Comparison of ENCODE assay signal across 20 mouse cellular contexts in the genomic region with DNA sequence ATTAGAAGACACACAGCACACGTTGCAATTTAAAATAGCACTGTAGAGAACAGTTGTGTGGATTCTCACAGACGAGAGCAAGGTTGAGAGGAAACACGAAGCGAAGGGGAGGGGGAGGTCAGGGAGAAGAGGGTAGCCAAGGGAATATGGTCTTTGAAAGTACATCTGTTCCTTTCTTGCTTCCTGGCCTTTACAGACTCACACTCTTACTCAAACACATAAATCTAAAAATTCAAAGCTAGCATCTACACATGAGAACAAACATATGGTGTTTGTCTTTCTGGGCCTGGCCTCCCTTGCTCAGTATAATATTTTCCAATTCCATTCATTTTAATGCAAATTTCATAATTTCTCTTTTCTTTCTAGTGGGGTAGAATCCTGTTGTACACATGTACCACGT.
"Had no signal": no experiment of that assay in that cellular context is flagged by ENCODE, and none has a peak within 500 bp of the region (broad histone marks: within the 10 kb centered on the region; RNA-seq: fewer than 3 reads in every experiment).

No protein-coding gene starts in this region.

- DNase-seq: kidney, adult 2 months; kidney, postnatal 10 days; left cerebral cortex, postnatal 4 days; liver, postnatal 0 days; lung, postnatal 10 days; right cerebral cortex, adult 18-20 months; right cerebral cortex, postnatal 14 days; right cerebral cortex, postnatal 4 days; thymus, postnatal 25 days had no signal

- H3K4me3 ChIP-seq: limb, embryonic 12.5 days; limb, embryonic 15.5 days; midbrain, embryonic 12.5 days; midbrain, embryonic 15.5 days; neural tube, embryonic 12.5 days; neural tube, embryonic 15.5 days; stomach, embryonic 15.5 days had no signal

- H3K36me3 ChIP-seq: limb, embryonic 12.5 days; limb, embryonic 15.5 days; midbrain, embryonic 12.5 days; midbrain, embryonic 15.5 days; neural tube, embryonic 12.5 days; neural tube, embryonic 15.5 days; stomach, embryonic 15.5 days had no signal

- H3K4me1 ChIP-seq: limb, embryonic 12.5 days; limb, embryonic 15.5 days; midbrain, embryonic 12.5 days; midbrain, embryonic 15.5 days; neural tube, embryonic 12.5 days; neural tube, embryonic 15.5 days; stomach, embryonic 15.5 days had no signal

- H3K9ac ChIP-seq: limb, embryonic 12.5 days; limb, embryonic 15.5 days; liver, embryonic 14.5 days; liver, postnatal 0 days; midbrain, embryonic 12.5 days; midbrain, embryonic 15.5 days; neural tube, embryonic 12.5 days; neural tube, embryonic 15.5 days; stomach, embryonic 15.5 days had no signal

- H3K9me3 ChIP-seq: limb, embryonic 12.5 days; limb, embryonic 15.5 days; midbrain, embryonic 12.5 days; midbrain, embryonic 15.5 days; neural tube, embryonic 12.5 days; neural tube, embryonic 15.5 days; stomach, embryonic 15.5 days had no signal

- H3K27me3 ChIP-seq: limb, embryonic 12.5 days; limb, embryonic 15.5 days; midbrain, embryonic 12.5 days; midbrain, embryonic 15.5 days; neural tube, embryonic 12.5 days; neural tube, embryonic 15.5 days; stomach, embryonic 15.5 days had no signal

- H3K27ac ChIP-seq: limb, embryonic 12.5 days; limb, embryonic 15.5 days; liver, embryonic 14.5 days; macrophage; midbrain, embryonic 12.5 days; midbrain, embryonic 15.5 days; neural tube, embryonic 12.5 days; neural tube, embryonic 15.5 days; stomach, embryonic 15.5 days had no signal

- H3K4me2 ChIP-seq: limb, embryonic 12.5 days; limb, embryonic 15.5 days; liver, embryonic 11.5 days; midbrain, embryonic 12.5 days; midbrain, embryonic 15.5 days; neural tube, embryonic 12.5 days; neural tube, embryonic 15.5 days; stomach, embryonic 15.5 days had no signal

- ATAC-seq: intestine, postnatal 0 days; liver, postnatal 0 days; midbrain, embryonic 15.5 days had no signal
